Mouse (Mus musculus) testis, adult 2 months (tissue): ENCODE data around the gene Gm6217.

Source experiments
- CTCF ChIP-seq: fragments of 200-500 bp; IDR thresholded peaks from 2 replicates; pipeline ENCODE4 v1.5.1; 2012; ENCODE audit warnings: low read depth, mild to moderate bottlenecking, inconsistent platforms, low read length, moderate library complexity; ENCODE audit not compliant: control insufficient read depth, insufficient read depth, insufficient replicate concordance
- POLR2A ChIP-seq: fragments of 200-500 bp; IDR thresholded peaks from 2 replicates; pipeline ENCODE4 v1.6.1; 2012; ENCODE audit warnings: low read depth, mild to moderate bottlenecking, inconsistent platforms, low read length, moderate library complexity; ENCODE audit not compliant: control insufficient read depth

GRCm38 (mm10) chr1:82977840-82978239 is 46.6 kb upstream of the Gm6217 start:
- TF ChIP-seq CTCF (no peak), POLR2A (no peak)
